Mouse (Mus musculus): ENCODE results near the gene Ctdnep1. TPM values are rescaled to one million over a fixed set of nuclear protein-coding genes. Genes with fewer than 3 reads are reported as not detected.

Ctdnep1 gene
- polyA plus RNA-seq, 1 experiment from 2014 or later = 23.9 TPM

GRCm38 (mm10) chr11:69970222-69970621 lies 10.7 kb upstream of the Ctdnep1 start:
- H3K27me3 ChIP-seq (ENCODE audit: control insufficient read depth, insufficient read depth, low read length) = peaks cover 21% of the 10 kb centered on the region
- no peak overlapping the region for H3K27ac ChIP-seq (ENCODE audit: low read length)
- no peaks in the 10 kb centered on the region for H3K9me3 ChIP-seq (replicated peaks; ENCODE audit: control insufficient read depth, low read length)
- H3K4me3 ChIP-seq (ENCODE audit: low read length) = no peak overlapping the region
- H3K4me1 ChIP-seq (ENCODE audit: control insufficient read depth, insufficient read depth, low read length) = peaks cover 18% of the 10 kb centered on the region
- no peak overlapping the region for H3K9ac ChIP-seq (ENCODE audit: low read length)
- peaks cover 38% of the 10 kb centered on the region for H3K36me3 ChIP-seq (ENCODE audit: control insufficient read depth, insufficient read depth)
- ATAC-seq (replicated peaks; ENCODE audit: extremely low read depth, insufficient read depth, low FRiP score) = no peak
- no peak overlapping the region for H3K4me2 ChIP-seq (ENCODE audit: low read depth, low read length)
- WGBS = 84% methylated on average over 6 of the region's 6 CpGs

GRCm38 (mm10) chr11:69970775-69971174 lies 10.2 kb upstream of the Ctdnep1 start:
- H3K9ac ChIP-seq (ENCODE audit: low read length) = no peak overlapping the region
- H3K36me3 ChIP-seq (ENCODE audit: control insufficient read depth, insufficient read depth) = peaks cover 38% of the 10 kb centered on the region
- H3K27ac ChIP-seq (ENCODE audit: low read length) = no peak overlapping the region
- no peaks in the 10 kb centered on the region for H3K9me3 ChIP-seq (replicated peaks; ENCODE audit: control insufficient read depth, low read length)
- no peak overlapping the region for H3K4me2 ChIP-seq (ENCODE audit: low read depth, low read length)
- H3K27me3 ChIP-seq (ENCODE audit: control insufficient read depth, insufficient read depth, low read length) = peaks cover 17% of the 10 kb centered on the region
- WGBS = 84% methylated on average over 3 of the region's 3 CpGs
- no peak for ATAC-seq (replicated peaks; ENCODE audit: extremely low read depth, insufficient read depth, low FRiP score)
- no peak overlapping the region for H3K4me3 ChIP-seq (ENCODE audit: low read length)
- H3K4me1 ChIP-seq (ENCODE audit: control insufficient read depth, insufficient read depth, low read length) = peaks cover 12% of the 10 kb centered on the region

GRCm38 (mm10) chr11:69974907-69975306 lies 6.0 kb upstream of the Ctdnep1 start:
- 90% methylated on average over 2 of the region's 2 CpGs for WGBS
- Histone ChIP-seq H3K27ac (ENCODE audit: low read length) (no peak overlapping the region), H3K9ac (ENCODE audit: low read length) (no peak overlapping the region), H3K4me3 (ENCODE audit: low read length) (no peak overlapping the region), H3K9me3 (replicated peaks; ENCODE audit: control insufficient read depth, low read length) (no peaks in the 10 kb centered on the region), H3K36me3 (ENCODE audit: control insufficient read depth, insufficient read depth) (peaks cover 33% of the 10 kb centered on the region), H3K4me1 (ENCODE audit: control insufficient read depth, insufficient read depth, low read length) (peaks cover 7% of the 10 kb centered on the region), H3K27me3 (ENCODE audit: control insufficient read depth, insufficient read depth, low read length) (no peaks in the 10 kb centered on the region), H3K4me2 (ENCODE audit: low read depth, low read length) (no peak overlapping the region)
- no peak for ATAC-seq (replicated peaks; ENCODE audit: extremely low read depth, insufficient read depth, low FRiP score)

GRCm38 (mm10) chr11:69976271-69976670 lies 4.7 kb upstream of the Ctdnep1 start:
- ATAC-seq (replicated peaks; ENCODE audit: extremely low read depth, insufficient read depth, low FRiP score) = no peak
- 56% methylated on average over 4 of the region's 4 CpGs for WGBS
- Histone ChIP-seq H3K27me3 (ENCODE audit: control insufficient read depth, insufficient read depth, low read length) (no peaks in the 10 kb centered on the region), H3K9me3 (replicated peaks; ENCODE audit: control insufficient read depth, low read length) (no peaks in the 10 kb centered on the region), H3K9ac (ENCODE audit: low read length) (no peak overlapping the region), H3K4me1 (ENCODE audit: control insufficient read depth, insufficient read depth, low read length) (peaks cover 7% of the 10 kb centered on the region), H3K27ac (ENCODE audit: low read length) (no peak overlapping the region), H3K4me3 (ENCODE audit: low read length) (no peak overlapping the region), H3K36me3 (ENCODE audit: control insufficient read depth, insufficient read depth) (peaks cover 26% of the 10 kb centered on the region), H3K4me2 (ENCODE audit: low read depth, low read length) (no peak overlapping the region)

- Histone ChIP-seq H3K4me3 (ENCODE audit: low read length) (peak overlapping the region; percentile 98), H3K27me3 (ENCODE audit: control insufficient read depth, insufficient read depth, low read length) (no peaks in the 10 kb centered on the region), H3K4me1 (ENCODE audit: control insufficient read depth, insufficient read depth, low read length) (peaks cover 28% of the 10 kb centered on the region), H3K36me3 (ENCODE audit: control insufficient read depth, insufficient read depth) (peaks cover 21% of the 10 kb centered on the region), H3K9ac (ENCODE audit: low read length) (peak overlapping the region; percentile 75), H3K4me2 (ENCODE audit: low read depth, low read length) (peak overlapping the region; percentile 89), H3K9me3 (replicated peaks; ENCODE audit: control insufficient read depth, low read length) (no peaks in the 10 kb centered on the region), H3K27ac (ENCODE audit: low read length) (peak overlapping the region; percentile 100)
- ATAC-seq (replicated peaks; ENCODE audit: extremely low read depth, insufficient read depth, low FRiP score) = no peak
- WGBS = 1% methylated on average over 16 of the region's 16 CpGs
These were observed 1.1 kb upstream of the Ctdnep1 start for GRCm38 (mm10) chr11:69979827-69980195.

- H3K4me1 ChIP-seq (ENCODE audit: control insufficient read depth, insufficient read depth, low read length) = peaks cover 28% of the 10 kb centered on the region
- H3K36me3 ChIP-seq (ENCODE audit: control insufficient read depth, insufficient read depth) = peaks cover 24% of the 10 kb centered on the region
- WGBS = under 1% methylated on average over 41 of the region's 60 CpGs
- ATAC-seq (replicated peaks; ENCODE audit: extremely low read depth, insufficient read depth, low FRiP score) = peak; percentile 95
- no peaks in the 10 kb centered on the region for H3K9me3 ChIP-seq (replicated peaks; ENCODE audit: control insufficient read depth, low read length)
- no peaks in the 10 kb centered on the region for H3K27me3 ChIP-seq (ENCODE audit: control insufficient read depth, insufficient read depth, low read length)
- peak overlapping the region; percentile 100 for H3K27ac ChIP-seq (ENCODE audit: low read length)
- H3K4me3 ChIP-seq (ENCODE audit: low read length) = peak overlapping the region; percentile 98
- H3K4me2 ChIP-seq (ENCODE audit: low read depth, low read length) = peak overlapping the region; percentile 89
- H3K9ac ChIP-seq (ENCODE audit: low read length) = peak overlapping the region; percentile 95
These were observed 488 bp upstream of the Ctdnep1 start for GRCm38 (mm10) chr11:69980196-69981140.

GRCm38 (mm10) chr11:69982225-69982624 lies 1.3 kb downstream of the Ctdnep1 start, which contains the start of gene Elp5:
TSS of gene Elp5 (minus strand) at chr11:69982517.
- ATAC-seq (replicated peaks; ENCODE audit: extremely low read depth, insufficient read depth, low FRiP score) = no peak
- H3K4me1 ChIP-seq (ENCODE audit: control insufficient read depth, insufficient read depth, low read length) = peaks cover 28% of the 10 kb centered on the region
- H3K36me3 ChIP-seq (ENCODE audit: control insufficient read depth, insufficient read depth) = peaks cover 31% of the 10 kb centered on the region
- peak within 1 kb of the TSS; percentile 89 for H3K4me2 ChIP-seq (ENCODE audit: low read depth, low read length)
- peak within 1 kb of the TSS; percentile 95 for H3K9ac ChIP-seq (ENCODE audit: low read length)
- 45% methylated on average over 8 of the region's 8 CpGs for WGBS
- H3K27ac ChIP-seq (ENCODE audit: low read length) = peak within 1 kb of the TSS; percentile 100
- H3K27me3 ChIP-seq (ENCODE audit: control insufficient read depth, insufficient read depth, low read length) = no peaks in the 10 kb centered on the region
- no peaks in the 10 kb centered on the region for H3K9me3 ChIP-seq (replicated peaks; ENCODE audit: control insufficient read depth, low read length)
- H3K4me3 ChIP-seq (ENCODE audit: low read length) = peak within 1 kb of the TSS; percentile 98

- WGBS = 13% methylated on average over 5 of the region's 5 CpGs
- H3K4me1 ChIP-seq (ENCODE audit: control insufficient read depth, insufficient read depth, low read length) = peaks cover 28% of the 10 kb centered on the region
- H3K36me3 ChIP-seq (ENCODE audit: control insufficient read depth, insufficient read depth) = peaks cover 37% of the 10 kb centered on the region
- peak overlapping the region; percentile 98 for H3K4me3 ChIP-seq (ENCODE audit: low read length)
- H3K9ac ChIP-seq (ENCODE audit: low read length) = peak overlapping the region; percentile 95
- no peaks in the 10 kb centered on the region for H3K9me3 ChIP-seq (replicated peaks; ENCODE audit: control insufficient read depth, low read length)
- peak overlapping the region; percentile 100 for H3K27ac ChIP-seq (ENCODE audit: low read length)
- peak overlapping the region; percentile 89 for H3K4me2 ChIP-seq (ENCODE audit: low read depth, low read length)
- ATAC-seq (replicated peaks; ENCODE audit: extremely low read depth, insufficient read depth, low FRiP score) = no peak
- no peaks in the 10 kb centered on the region for H3K27me3 ChIP-seq (ENCODE audit: control insufficient read depth, insufficient read depth, low read length)
These were observed 1.9 kb downstream of the Ctdnep1 start for GRCm38 (mm10) chr11:69982877-69983276.

GRCm38 (mm10) chr11:69983377-69983776 lies 2.4 kb downstream of the Ctdnep1 start:
- no peak for ATAC-seq (replicated peaks; ENCODE audit: extremely low read depth, insufficient read depth, low FRiP score)
- peaks cover 37% of the 10 kb centered on the region for H3K36me3 ChIP-seq (ENCODE audit: control insufficient read depth, insufficient read depth)
- H3K9ac ChIP-seq (ENCODE audit: low read length) = peak overlapping the region; percentile 95
- H3K9me3 ChIP-seq (replicated peaks; ENCODE audit: control insufficient read depth, low read length) = no peaks in the 10 kb centered on the region
- H3K4me2 ChIP-seq (ENCODE audit: low read depth, low read length) = peak overlapping the region; percentile 89
- peak overlapping the region; percentile 100 for H3K27ac ChIP-seq (ENCODE audit: low read length)
- 81% methylated on average over 4 of the region's 4 CpGs for WGBS
- peak overlapping the region; percentile 98 for H3K4me3 ChIP-seq (ENCODE audit: low read length)
- H3K27me3 ChIP-seq (ENCODE audit: control insufficient read depth, insufficient read depth, low read length) = no peaks in the 10 kb centered on the region
- peaks cover 28% of the 10 kb centered on the region for H3K4me1 ChIP-seq (ENCODE audit: control insufficient read depth, insufficient read depth, low read length)
